Mouse (Mus musculus): ENCODE measurements around the gene Svep1. TPM values are rescaled to one million over a fixed set of nuclear protein-coding genes. Genes with fewer than 3 reads are reported as not detected.

Svep1 gene
- total and polyA plus RNA-seq, 3 experiments, result 0.38 TPM; not detected in 2

DNA sequence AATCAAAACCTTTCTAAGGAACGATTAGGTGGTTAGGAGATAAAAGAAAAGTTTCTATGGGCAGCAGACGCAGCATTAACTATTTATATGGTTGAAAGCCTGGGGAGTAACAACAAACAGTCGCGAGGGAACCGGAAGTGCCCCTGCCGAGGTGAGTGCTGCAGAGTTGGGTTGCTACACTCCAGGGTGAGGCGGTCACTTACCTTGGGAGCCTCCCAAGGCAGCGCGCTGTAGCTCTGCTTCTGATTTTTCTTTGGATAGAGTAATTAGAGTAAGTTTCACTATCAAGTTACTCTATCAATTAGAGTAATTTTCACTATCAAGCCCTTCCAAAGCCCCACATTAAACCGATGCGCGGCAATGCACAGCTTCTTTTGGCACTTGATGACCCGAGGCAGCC, 172.0 kb downstream of the Svep1 start:
- H3K27me3 ChIP-seq (ENCODE audit: insufficient read depth, low read length), result no peaks in the 10 kb centered on the region
- no peaks in the 10 kb centered on the region for H3K36me3 ChIP-seq (replicated peaks)
- no peak for TF ChIP-seq TAL1 (conservative IDR thresholded peaks at IDR 0.05; ENCODE audit: low read depth, low read length)
- TF ChIP-seq GATA2 (IDR thresholded peaks at IDR 0.05; ENCODE audit: borderline replicate concordance, low read depth, low read length), result no peak
- TF ChIP-seq POLR2AphosphoS5 (IDR thresholded peaks at IDR 0.05; ENCODE audit: insufficient replicate concordance, low read depth, low read length), result no peak
- TF ChIP-seq CTCF (IDR thresholded peaks at IDR 0.05; ENCODE audit: low read depth, low read length), result no peak
- TF ChIP-seq GATA1 (IDR thresholded peaks at IDR 0.05; ENCODE audit: borderline replicate concordance, low read length), result no peak
- H3K4me1 ChIP-seq (ENCODE audit: insufficient read depth, low read depth, low read length), result no peaks in the 10 kb centered on the region
- no peak for ATAC-seq (ENCODE audit: extremely low read depth, insufficient number of reproducible peaks, low FRiP score, poor library complexity, severe bottlenecking)
- peaks cover 24% of the 10 kb centered on the region for H3K9me3 ChIP-seq (replicated peaks)
- no peak overlapping the region for H3K4me3 ChIP-seq (ENCODE audit: low read depth, low read length)
- DNase-seq (ENCODE audit: low spot score), result no peak

DNA sequence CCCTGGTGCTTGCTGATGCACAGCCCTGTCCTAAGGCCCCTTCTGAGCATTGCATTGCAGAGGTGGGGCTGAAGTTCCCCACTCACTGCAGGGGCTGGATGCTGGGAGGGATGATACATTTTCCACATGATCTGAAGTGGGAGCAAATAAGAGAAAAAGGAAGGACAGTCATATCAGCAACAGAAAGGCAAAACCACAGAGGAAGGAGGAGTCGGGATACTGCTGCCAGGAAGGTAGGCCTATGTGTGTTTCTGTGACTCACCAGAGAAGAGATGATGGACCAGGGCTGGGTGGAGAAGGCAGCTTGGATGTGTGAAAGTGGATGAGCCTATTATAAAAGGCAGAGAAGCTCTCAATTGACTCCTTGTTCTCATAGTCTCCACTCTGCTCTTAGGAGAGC, 173.9 kb downstream of the Svep1 start:
- DNase-seq (ENCODE audit: low spot score) (no peak), ATAC-seq (ENCODE audit: extremely low read depth, insufficient number of reproducible peaks, low FRiP score, poor library complexity, severe bottlenecking) (no peak)
- TF ChIP-seq GATA2 (IDR thresholded peaks at IDR 0.05; ENCODE audit: borderline replicate concordance, low read depth, low read length), result no peak
- TF ChIP-seq CTCF (IDR thresholded peaks at IDR 0.05; ENCODE audit: low read depth, low read length), result no peak
- no peak for TF ChIP-seq GATA1 (IDR thresholded peaks at IDR 0.05; ENCODE audit: borderline replicate concordance, low read length)
- TF ChIP-seq TAL1 (conservative IDR thresholded peaks at IDR 0.05; ENCODE audit: low read depth, low read length), result no peak
- Histone ChIP-seq H3K27me3 (ENCODE audit: insufficient read depth, low read length) (no peaks in the 10 kb centered on the region), H3K4me3 (ENCODE audit: low read depth, low read length) (no peak overlapping the region), H3K9me3 (replicated peaks) (peaks cover 21% of the 10 kb centered on the region), H3K36me3 (replicated peaks) (no peaks in the 10 kb centered on the region), H3K4me1 (ENCODE audit: insufficient read depth, low read depth, low read length) (no peaks in the 10 kb centered on the region)

GRCm38 (mm10) chr4:58009024-58009423, 197.6 kb downstream of the Svep1 start, which contains the start of gene Txndc8:
Txndc8 (minus strand) TSS chr4:58009124.
- no peak for TF ChIP-seq TAL1 (conservative IDR thresholded peaks at IDR 0.05; ENCODE audit: low read depth, low read length)
- no peak for TF ChIP-seq POLR2AphosphoS5 (IDR thresholded peaks at IDR 0.05; ENCODE audit: insufficient replicate concordance, low read depth, low read length)
- TF ChIP-seq GATA2 (IDR thresholded peaks at IDR 0.05; ENCODE audit: borderline replicate concordance, low read depth, low read length), result no peak
- TF ChIP-seq GATA1 (IDR thresholded peaks at IDR 0.05; ENCODE audit: borderline replicate concordance, low read length), result no peak
- TF ChIP-seq CTCF (IDR thresholded peaks at IDR 0.05; ENCODE audit: low read depth, low read length), result no peak
- no peaks in the 10 kb centered on the region for H3K27me3 ChIP-seq (ENCODE audit: insufficient read depth, low read length)
- no peaks in the 10 kb centered on the region for H3K4me1 ChIP-seq (ENCODE audit: insufficient read depth, low read depth, low read length)
- no peak for DNase-seq (ENCODE audit: low spot score)
- H3K9me3 ChIP-seq (replicated peaks), result no peaks in the 10 kb centered on the region
- no peaks in the 10 kb centered on the region for H3K36me3 ChIP-seq (replicated peaks)
- no peak within 1 kb of the TSS for H3K4me3 ChIP-seq (ENCODE audit: low read depth, low read length)
- no peak for ATAC-seq (ENCODE audit: extremely low read depth, insufficient number of reproducible peaks, low FRiP score, poor library complexity, severe bottlenecking)

DNA sequence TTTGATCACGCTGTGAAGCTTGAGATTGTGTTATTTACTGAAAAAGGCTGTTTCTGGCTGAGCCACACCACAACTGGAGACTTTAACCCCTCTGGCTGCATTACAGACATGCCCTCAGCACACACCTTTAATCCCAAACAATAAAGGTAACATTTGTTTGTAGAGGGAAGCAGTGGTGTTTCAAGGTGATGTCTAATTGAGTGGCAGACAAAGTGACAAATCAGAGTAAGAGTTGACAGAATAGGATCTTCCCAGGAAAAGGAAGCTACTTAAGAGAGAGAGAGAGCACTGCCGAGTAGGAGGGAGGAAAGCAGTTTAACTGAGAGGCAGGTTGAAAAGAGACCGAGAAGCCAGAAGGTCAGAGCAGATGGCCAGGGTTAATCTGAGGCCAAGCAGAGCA, 203.2 kb downstream of the Svep1 start:
- H3K27me3 ChIP-seq (ENCODE audit: insufficient read depth, low read length), result no peaks in the 10 kb centered on the region
- no peak for TF ChIP-seq TAL1 (conservative IDR thresholded peaks at IDR 0.05; ENCODE audit: low read depth, low read length)
- no peak for TF ChIP-seq POLR2AphosphoS5 (IDR thresholded peaks at IDR 0.05; ENCODE audit: insufficient replicate concordance, low read depth, low read length)
- no peak for TF ChIP-seq CTCF (IDR thresholded peaks at IDR 0.05; ENCODE audit: low read depth, low read length)
- TF ChIP-seq GATA1 (IDR thresholded peaks at IDR 0.05; ENCODE audit: borderline replicate concordance, low read length), result no peak
- TF ChIP-seq GATA2 (IDR thresholded peaks at IDR 0.05; ENCODE audit: borderline replicate concordance, low read depth, low read length), result no peak
- ATAC-seq (ENCODE audit: extremely low read depth, insufficient number of reproducible peaks, low FRiP score, poor library complexity, severe bottlenecking), result no peak
- H3K4me3 ChIP-seq (ENCODE audit: low read depth, low read length), result no peak overlapping the region
- DNase-seq (ENCODE audit: low spot score), result no peak
- H3K9me3 ChIP-seq (replicated peaks), result no peaks in the 10 kb centered on the region
- no peaks in the 10 kb centered on the region for H3K4me1 ChIP-seq (ENCODE audit: insufficient read depth, low read depth, low read length)
- H3K36me3 ChIP-seq (replicated peaks), result no peaks in the 10 kb centered on the region

Other genes with a start within 250 kb of the Svep1 start
- not detected in 2 replicates for gene Txndc8, start 197.7 kb downstream of the Svep1 start, total RNA-seq (2014; fragmentation: Nextera tagmentation)
- gene Txndc8, start 197.7 kb downstream of the Svep1 start, total RNA-seq (2017), result not detected in 2 replicates
- gene Txndc8, start 197.7 kb downstream of the Svep1 start, polyA plus RNA-seq (2012), result not detected in 2 replicates
- gene Musk, start 79.1 kb upstream of the Svep1 start, total RNA-seq (2014; fragmentation: Nextera tagmentation), result not detected in 2 replicates
- gene Musk, start 79.1 kb upstream of the Svep1 start, total RNA-seq (2017), result not detected in 2 replicates
- gene Musk, start 79.1 kb upstream of the Svep1 start, polyA plus RNA-seq (2012), result not detected in 2 replicates

Data from G1E (cell line).